Mouse (Mus musculus) stomach, embryonic 16.5 days (tissue): ENCODE measurements around the gene Gc. TPM values are rescaled to one million over a fixed set of nuclear protein-coding genes. Genes with fewer than 3 reads are reported as not detected.

Experiments used
- ATAC-seq: fragments of 200-750 bp; cut with Nextera tagmentation; 2 replicates; pipeline ENCODE4 v1.8.0; 2017; ENCODE audit warnings: moderate number of reproducible peaks, moderate TSS enrichment; ENCODE audit not compliant: insufficient read depth, low FRiP score
- H3K27ac ChIP-seq: fragments of 300-500 bp; sonication (generic); 2 replicates; pipeline ENCODE4 v1.5.1; 2014; ENCODE audit warnings: low read length
- H3K27me3 ChIP-seq: fragments of 300-500 bp; sonication (generic); 2 replicates; pipeline ENCODE4 v1.6.1; 2014; ENCODE audit warnings: low read length, control low read depth, mixed read lengths; ENCODE audit not compliant: control insufficient read depth, insufficient read depth
- H3K36me3 ChIP-seq: fragments of 300-500 bp; sonication (generic); 2 replicates; pipeline ENCODE4 v1.6.1; 2014; ENCODE audit warnings: low read length; ENCODE audit not compliant: control insufficient read depth, insufficient read depth
- H3K4me1 ChIP-seq: fragments of 300-500 bp; sonication (generic); 2 replicates; pipeline ENCODE4 v1.6.1; 2014; ENCODE audit warnings: low read length, control low read depth, mixed read lengths; ENCODE audit not compliant: control insufficient read depth, insufficient read depth
- H3K4me2 ChIP-seq: fragments of 300-500 bp; sonication (generic); 2 replicates; pipeline ENCODE4 v1.6.1; 2014; ENCODE audit warnings: low read depth, low read length, mixed read lengths
- H3K4me3 ChIP-seq: fragments of 300-500 bp; sonication (generic); replicated peaks from 2 replicates; pipeline ENCODE4 v1.5.1; 2014; ENCODE audit warnings: mild to moderate bottlenecking, low read length
- H3K9ac ChIP-seq: fragments of 300-500 bp; sonication (generic); 2 replicates; pipeline ENCODE4 v1.6.1; 2014; ENCODE audit warnings: low read length
- H3K9me3 ChIP-seq: fragments of 300-500 bp; sonication (generic); replicated peaks from 2 replicates; pipeline ENCODE4 v1.6.1; 2016; ENCODE audit warnings: low read length, control low read depth; ENCODE audit not compliant: control insufficient read depth
- WGBS: fragments of 180-500 bp; shearing (Covaris S2); extraction: QIAGEN DNeasy Blood & Tissue Kit; methylation state at CpG from one replicate; pipeline ENCODE4 v1.1.7; 2014; 5-methylcytosine and 5-hydroxymethylcytosine counted together
- polyA plus RNA-seq: library from polyadenylated mRNA; unstranded; fragments of >200 nt; fragmentation: Nextera tagmentation; extraction: Ambion mirVana; gene quantifications from 2 replicates; pipeline ENCODE4 v1.2.1, GENCODE M21; 2015

Gc gene
- polyA plus RNA-seq, 1 experiment from 2014 or later, result 60.9 TPM

GRCm38 (mm10) chr5:89384204-89384603 is 73.5 kb downstream of the Gc start:
- no peak overlapping the region for H3K27ac ChIP-seq
- no peak for ATAC-seq
- 18% methylated on average over 5 of the region's 5 CpGs for WGBS
- H3K9ac ChIP-seq, result no peak overlapping the region
- H3K27me3 ChIP-seq, result no peaks in the 10 kb centered on the region
- no peaks in the 10 kb centered on the region for H3K9me3 ChIP-seq
- H3K4me1 ChIP-seq, result no peaks in the 10 kb centered on the region
- no peaks in the 10 kb centered on the region for H3K36me3 ChIP-seq
- H3K4me2 ChIP-seq, result no peak overlapping the region
- H3K4me3 ChIP-seq, result no peak overlapping the region

DNA sequence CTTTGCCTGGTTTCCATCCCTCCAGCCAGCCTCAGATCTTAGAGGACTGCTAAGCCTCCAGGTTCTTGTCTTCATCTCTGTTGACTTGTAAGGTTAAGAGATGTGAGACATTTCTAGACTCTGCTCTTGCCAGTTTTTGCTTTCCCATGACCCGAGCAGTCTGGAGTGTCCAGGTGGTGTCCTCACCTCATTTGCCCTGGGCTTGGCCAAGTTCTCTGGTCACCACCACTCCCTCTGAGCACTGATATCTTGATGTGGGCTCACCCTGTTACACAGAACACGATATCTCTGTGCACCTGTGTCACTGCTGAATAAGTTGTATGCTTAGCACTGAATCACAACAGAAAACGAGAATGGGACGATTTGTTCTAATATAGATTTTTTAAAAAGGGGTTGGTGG is 76.4 kb downstream of the Gc start:
- 74% methylated on average over 4 of the region's 4 CpGs for WGBS
- H3K9me3 ChIP-seq, result no peaks in the 10 kb centered on the region

DNA sequence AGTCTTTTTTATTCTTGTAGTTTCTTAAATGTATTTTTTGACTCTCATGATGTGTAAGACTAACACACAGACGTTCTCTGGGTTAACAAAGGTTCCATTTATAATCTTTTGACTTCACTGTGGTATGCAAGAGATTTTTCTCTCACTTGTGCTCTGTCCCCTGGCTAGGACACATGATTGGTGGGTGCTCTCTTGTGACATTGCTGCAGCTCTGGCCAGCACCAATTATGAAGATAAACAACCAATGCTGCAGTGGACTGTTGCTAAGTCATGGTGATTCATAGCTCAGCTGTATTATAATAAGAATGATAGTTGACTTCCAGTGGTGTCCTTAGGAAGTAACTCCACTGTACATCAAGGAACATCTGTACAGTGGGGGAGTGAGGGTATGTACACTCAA is 87.6 kb downstream of the Gc start:
- H3K9me3 ChIP-seq, result no peaks in the 10 kb centered on the region
- WGBS, result 12% methylated on average over 1 of the region's 1 CpGs

More for the DNA sequence above, 76.4 kb downstream of the Gc start:
- Histone ChIP-seq H3K4me1 (no peaks in the 10 kb centered on the region), H3K27me3 (no peaks in the 10 kb centered on the region), H3K27ac (no peak overlapping the region), H3K36me3 (no peaks in the 10 kb centered on the region), H3K4me3 (no peak overlapping the region), H3K4me2 (no peak overlapping the region), H3K9ac (no peak overlapping the region)
- ATAC-seq, result no peak

DNA sequence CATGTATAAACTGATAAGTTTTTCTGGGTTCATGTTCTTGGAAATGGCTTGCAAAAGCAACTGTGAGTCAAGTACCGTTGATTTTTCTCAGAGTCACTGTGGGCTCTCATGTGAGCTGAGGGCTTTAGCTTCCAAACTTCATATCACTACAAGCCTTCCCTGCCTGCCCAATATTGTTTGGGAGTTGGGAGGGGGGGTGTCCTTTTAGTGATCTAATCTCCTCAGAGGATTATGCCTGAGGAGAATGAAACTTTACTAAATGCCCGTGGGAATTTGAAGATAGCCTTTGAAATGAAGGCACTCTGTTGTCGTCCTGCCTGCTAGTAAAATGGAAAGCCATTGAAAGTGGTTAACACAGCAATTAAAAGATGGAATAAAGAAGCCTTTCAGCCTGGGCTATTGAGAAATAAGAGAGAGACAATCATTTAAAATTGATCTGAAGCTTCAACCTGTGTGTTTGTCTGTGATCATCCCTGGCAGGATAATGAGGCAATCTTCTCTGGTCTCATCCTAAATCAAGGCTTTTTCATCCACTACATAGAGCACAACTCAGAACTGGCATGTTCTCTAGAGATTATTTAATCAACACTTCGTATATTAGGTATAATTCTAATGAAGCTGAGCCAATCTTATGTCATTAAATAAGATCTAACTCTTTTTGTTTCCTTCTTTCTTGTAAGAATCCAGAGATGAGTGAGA is 89.5 kb downstream of the Gc start:
- Histone ChIP-seq H3K9ac (no peak overlapping the region), H3K27me3 (no peaks in the 10 kb centered on the region), H3K36me3 (no peaks in the 10 kb centered on the region), H3K4me3 (no peak overlapping the region), H3K4me1 (no peaks in the 10 kb centered on the region), H3K4me2 (no peak overlapping the region), H3K27ac (no peak overlapping the region), H3K9me3 (no peaks in the 10 kb centered on the region)
- ATAC-seq, result no peak
- WGBS, result 68% methylated on average over 4 of the region's 4 CpGs

More for the DNA sequence above, 87.6 kb downstream of the Gc start:
- Histone ChIP-seq H3K4me1 (no peaks in the 10 kb centered on the region), H3K36me3 (no peaks in the 10 kb centered on the region), H3K4me3 (no peak overlapping the region), H3K4me2 (no peak overlapping the region), H3K27me3 (no peaks in the 10 kb centered on the region), H3K9ac (no peak overlapping the region), H3K27ac (no peak overlapping the region)
- no peak for ATAC-seq

Other genes with a start within 250 kb of the Gc start
- gene Npffr2, start 69.5 kb upstream of the Gc start, polyA plus RNA-seq, result 0.15 TPM in 1 of 2 replicates, not detected in the other